Mouse (Mus musculus) cerebellum, adult 2 months (tissue): Measurements from ENCODE around the gene Syce3.

Source experiments
- CTCF ChIP-seq: fragments of 200-500 bp; IDR thresholded peaks from 2 replicates; pipeline ENCODE4 v1.5.1; 2011; ENCODE audit warnings: low read depth, mild to moderate bottlenecking, control low read depth, low read length, moderate library complexity, borderline replicate concordance; ENCODE audit not compliant: insufficient read depth
- POLR2A ChIP-seq: fragments of 200-500 bp; IDR thresholded peaks from 2 replicates; pipeline ENCODE4 v1.6.1; 2011; ENCODE audit warnings: low read length, control low read depth, borderline replicate concordance; ENCODE audit not compliant: insufficient read depth

GRCm38 (mm10) chr15:89363051-89363450 lies 47.3 kb downstream of the Syce3 start:
- TF ChIP-seq POLR2A (no peak), CTCF (no peak)
